Mouse (Mus musculus) heart, embryonic 14.5 days (tissue): ENCODE results near the gene Tmem256. TPM values are rescaled to one million over a fixed set of nuclear protein-coding genes. Genes with fewer than 3 reads are reported as not detected.
A peak's percentile ranks its signal among the peaks of the same experiment; 100 is the strongest.

Experiments used
- ATAC-seq: fragments of 200-750 bp; cut with Nextera tagmentation; 2 replicates; pipeline ENCODE4 v1.8.0; 2017; ENCODE audit warnings: low read depth, moderate TSS enrichment; ENCODE audit not compliant: insufficient number of reproducible peaks, insufficient read depth, low FRiP score
- H3K27ac ChIP-seq, 2 experiments: fragments of 200-500 bp in 1 of 2; fragments of 300-500 bp in 1 of 2; sonication (generic) in 1 of 2; replicated peaks in 1 of 2; 2 replicates each; pipeline ENCODE4 v1.5.1; 2012 to 2014; ENCODE audit warnings: low read depth in 2 of 2, low read length in 2 of 2, control low read depth in 1 of 2, mild to moderate bottlenecking in 1 of 2, mixed read lengths in 1 of 2; ENCODE audit not compliant: control insufficient read depth in 1 of 2, insufficient read depth in 1 of 2
- H3K27me3 ChIP-seq: fragments of 300-500 bp; sonication (generic); 2 replicates; pipeline ENCODE4 v1.6.1; 2014; ENCODE audit warnings: mild to moderate bottlenecking, low read length, control low read depth; ENCODE audit not compliant: control insufficient read depth, insufficient read depth
- H3K36me3 ChIP-seq: fragments of 300-500 bp; sonication (generic); 2 replicates; pipeline ENCODE4 v1.6.1; 2014; ENCODE audit warnings: mild to moderate bottlenecking, control low read depth, low read length, mixed read lengths; ENCODE audit not compliant: control insufficient read depth, insufficient read depth
- H3K4me1 ChIP-seq, 2 experiments: fragments of 200-500 bp in 1 of 2; fragments of 300-500 bp in 1 of 2; sonication (generic) in 1 of 2; 2 replicates each; pipeline ENCODE4 v1.6.1; 2012 to 2014; ENCODE audit warnings: low read length in 2 of 2, control low read depth in 1 of 2, mixed read lengths in 1 of 2; ENCODE audit not compliant: control insufficient read depth in 2 of 2, insufficient read depth in 2 of 2
- H3K4me2 ChIP-seq: fragments of 300-500 bp; sonication (generic); 2 replicates; pipeline ENCODE4 v1.6.1; 2014; ENCODE audit warnings: mild to moderate bottlenecking, low read length
- H3K4me3 ChIP-seq, 2 experiments: fragments of 200-500 bp in 1 of 2; fragments of 300-500 bp in 1 of 2; sonication (generic) in 1 of 2; 2 replicates each; pipeline ENCODE4 v1.5.1; 2012 to 2014; ENCODE audit warnings: low read length in 2 of 2, mild to moderate bottlenecking in 2 of 2, control low read depth in 1 of 2, low read depth in 1 of 2, moderate library complexity in 1 of 2; ENCODE audit not compliant: control insufficient read depth in 1 of 2, insufficient read depth in 1 of 2
- H3K9ac ChIP-seq: fragments of 300-500 bp; sonication (generic); 2 replicates; pipeline ENCODE4 v1.6.1; 2014; ENCODE audit warnings: mild to moderate bottlenecking, low read length
- H3K9me3 ChIP-seq: fragments of 300-500 bp; sonication (generic); 2 replicates; pipeline ENCODE4 v1.6.1; 2016; ENCODE audit warnings: low read length, control low read depth; ENCODE audit not compliant: control insufficient read depth
- WGBS: fragments of 180-500 bp; shearing (Covaris S2); extraction: QIAGEN DNeasy Blood & Tissue Kit; methylation state at CpG from one replicate; pipeline ENCODE4 v1.1.7; 2014; 5-methylcytosine and 5-hydroxymethylcytosine counted together
- polyA plus RNA-seq: library from polyadenylated mRNA; unstranded; fragments of >200 nt; fragmentation: Nextera tagmentation; extraction: Ambion mirVana; gene quantifications from 2 replicates; pipeline ENCODE4 v1.2.1, GENCODE M21; 2014

Tmem256 gene
- polyA plus RNA-seq, 1 experiment from 2014 or later, result 379 TPM

- H3K9ac ChIP-seq, result peak overlapping the region; percentile 69
- H3K4me3 ChIP-seq, result peak overlapping the region; percentile 46 to 65
- no peaks in the 10 kb centered on the region for H3K36me3 ChIP-seq
- peaks cover 25 to 51% of the 10 kb centered on the region in 2 experiments for H3K4me1 ChIP-seq
- H3K4me2 ChIP-seq, result peak overlapping the region; percentile 95
- peak; percentile 36; the same call in 1 of the 2 replicates for ATAC-seq
- 2% methylated on average over 60 of the region's 60 CpGs for WGBS
- no peak overlapping the region for H3K27ac ChIP-seq
- H3K27me3 ChIP-seq, result peaks cover 18% of the 10 kb centered on the region; the same call in 1 of the 2 replicates
- peaks cover 5% of the 10 kb centered on the region; the same call in 1 of the 2 replicates for H3K9me3 ChIP-seq
Measured at GRCm38 (mm10) chr11:69803786-69804651, 34.3 kb upstream of the Tmem256 start.

- H3K4me2 ChIP-seq, result peak overlapping the region; percentile 95
- peak overlapping the region in 1 of 2 experiments; percentile 46; a peak in 2 of 4 replicates for H3K4me3 ChIP-seq
- H3K27ac ChIP-seq, result no peak overlapping the region
- no peaks in the 10 kb centered on the region for H3K36me3 ChIP-seq
- H3K27me3 ChIP-seq, result peaks cover 18% of the 10 kb centered on the region; the same call in 1 of the 2 replicates
- peaks cover 5% of the 10 kb centered on the region; the same call in 1 of the 2 replicates for H3K9me3 ChIP-seq
- H3K9ac ChIP-seq, result peak overlapping the region; percentile 69; the same call in 1 of the 2 replicates
- no peak for ATAC-seq
- WGBS, result 10% methylated on average over 12 of the region's 12 CpGs
- H3K4me1 ChIP-seq, result peaks cover 20 to 45% of the 10 kb centered on the region in 2 experiments
Measured at GRCm38 (mm10) chr11:69804652-69804940, 33.7 kb upstream of the Tmem256 start.

- no peak for ATAC-seq
- Histone ChIP-seq H3K27me3 (peaks cover 18% of the 10 kb centered on the region; the same call in 1 of the 2 replicates), H3K9ac (peak within 1 kb of the TSS; percentile 69), H3K4me1 (peaks cover 17 to 38% of the 10 kb centered on the region in 2 experiments), H3K36me3 (no peaks in the 10 kb centered on the region), H3K4me3 (peak within 1 kb of the TSS; percentile 9 to 46; a peak in 3 of 4 replicates), H3K27ac (no peak within 1 kb of the TSS), H3K9me3 (peaks cover 5% of the 10 kb centered on the region; the same call in 1 of the 2 replicates), H3K4me2 (peak within 1 kb of the TSS; percentile 95)
- WGBS, result 14% methylated on average over 29 of the region's 29 CpGs
Measured at GRCm38 (mm10) chr11:69804972-69805909, 33.1 kb upstream of the Tmem256 start, which contains the start of gene Tmem102. Gene Tmem102, minus strand, starts transcription at chr11:69805624.

- H3K27me3 ChIP-seq, result peaks cover 18% of the 10 kb centered on the region; the same call in 1 of the 2 replicates
- peaks cover 5% of the 10 kb centered on the region; the same call in 1 of the 2 replicates for H3K9me3 ChIP-seq
- H3K4me1 ChIP-seq, result peaks cover 15 to 27% of the 10 kb centered on the region in 2 experiments
- no peak overlapping the region for H3K27ac ChIP-seq
- no peak for ATAC-seq
- no peak overlapping the region for H3K4me3 ChIP-seq
- H3K36me3 ChIP-seq, result no peaks in the 10 kb centered on the region
- no peak overlapping the region for H3K9ac ChIP-seq
- WGBS, result 80% methylated on average over 4 of the region's 4 CpGs
- H3K4me2 ChIP-seq, result no peak overlapping the region
Measured at GRCm38 (mm10) chr11:69806378-69806777, 31.9 kb upstream of the Tmem256 start.

- Histone ChIP-seq H3K27me3 (peaks cover 12% of the 10 kb centered on the region; the same call in 1 of the 2 replicates), H3K36me3 (no peaks in the 10 kb centered on the region), H3K27ac (no peak overlapping the region), H3K4me2 (no peak overlapping the region), H3K9me3 (peaks cover 5% of the 10 kb centered on the region; the same call in 1 of the 2 replicates), H3K9ac (no peak overlapping the region), H3K4me3 (no peak overlapping the region), H3K4me1 (peaks cover 15 to 16% of the 10 kb centered on the region in 2 experiments; a peak in 3 of 4 replicates)
- no peak for ATAC-seq
- WGBS, result 77% methylated on average over 2 of the region's 2 CpGs
Measured at GRCm38 (mm10) chr11:69807641-69808040, 30.7 kb upstream of the Tmem256 start.

- Histone ChIP-seq H3K4me3 (no peak overlapping the region), H3K36me3 (no peaks in the 10 kb centered on the region), H3K4me1 (no peaks in the 10 kb centered on the region), H3K27ac (no peak overlapping the region), H3K27me3 (peaks cover 8% of the 10 kb centered on the region; the same call in 1 of the 2 replicates), H3K4me2 (no peak overlapping the region), H3K9me3 (peaks cover 5% of the 10 kb centered on the region; the same call in 1 of the 2 replicates), H3K9ac (no peak overlapping the region)
- ATAC-seq, result no peak
Measured at GRCm38 (mm10) chr11:69810280-69810679, 28.0 kb upstream of the Tmem256 start.

- Histone ChIP-seq H3K9ac (no peak within 1 kb of the TSS), H3K4me1 (no peaks in the 10 kb centered on the region), H3K27ac (no peak within 1 kb of the TSS), H3K9me3 (0 out of 2 replicates have a peak, but pooled peaks cover 4% of the 10 kb centered on the region), H3K4me3 (no peak within 1 kb of the TSS), H3K4me2 (no peak within 1 kb of the TSS), H3K27me3 (no peaks in the 10 kb centered on the region), H3K36me3 (no peaks in the 10 kb centered on the region)
- ATAC-seq, result no peak
- WGBS, result 58% methylated on average over 10 of the region's 10 CpGs
Measured at GRCm38 (mm10) chr11:69815155-69815554, 23.2 kb upstream of the Tmem256 start, which contains the start of gene Gm39566. Gene Gm39566, minus strand, starts transcription at chr11:69815298.
